Comparison of ENCODE assay signal across 18 mouse cellular contexts in genomic region chr12:28896577-28896976, GRCm38 (mm10).
"Had no signal": no experiment of that assay in that cellular context is flagged by ENCODE, and none has a peak within 500 bp of the region (broad histone marks: within the 10 kb centered on the region; RNA-seq: fewer than 3 reads in every experiment).

No protein-coding gene starts in this region.

- H3K4me1 ChIP-seq: kidney, embryonic 15.5 days; liver, embryonic 13.5 days; lung, embryonic 15.5 days; neural tube, embryonic 15.5 days had no signal

- H3K27me3 ChIP-seq: kidney, embryonic 15.5 days; liver, embryonic 13.5 days; lung, embryonic 15.5 days; neural tube, embryonic 15.5 days had no signal

- H3K9me3 ChIP-seq: kidney, embryonic 15.5 days; lung, embryonic 15.5 days; neural tube, embryonic 15.5 days had no signal

- H3K27ac ChIP-seq: kidney, embryonic 15.5 days; liver, embryonic 13.5 days; lung, embryonic 15.5 days; neural tube, embryonic 15.5 days had no signal

- ATAC-seq: intestine, embryonic 16.5 days; liver, postnatal 0 days had no signal

- H3K36me3 ChIP-seq: kidney, embryonic 15.5 days; liver, embryonic 13.5 days; lung, embryonic 15.5 days; neural tube, embryonic 15.5 days had no signal

- DNase-seq: kidney, adult 2 months; kidney, postnatal 14 days; layer of hippocampus, postnatal 36 days; left cerebral cortex, postnatal 4 days; liver; liver, embryonic 13.5 days; liver, postnatal 0 days; lung, postnatal 14 days; midbrain, embryonic 14.5 days; right cerebral cortex, postnatal 4 days; spleen, adult 18-20 months; thymus, adult 2 months; thymus, postnatal 36 days had no signal

- H3K4me3 ChIP-seq: kidney, embryonic 15.5 days; liver, embryonic 13.5 days; lung, embryonic 15.5 days; myocyte; neural tube, embryonic 15.5 days had no signal
